Mouse (Mus musculus): ENCODE results near the gene Sdr16c6.

Sdr16c6 gene

GRCm38 (mm10) chr4:4077372-4077771 lies at the start of gene Sdr16c6:
TSS of gene Sdr16c6 (minus strand) at chr4:4077522.
- DNase-seq (ENCODE audit: low spot score in 2 of 2), result no peak

- no peak for DNase-seq (ENCODE audit: low spot score in 2 of 2)
These were observed 2.9 kb upstream of the Sdr16c6 start for GRCm38 (mm10) chr4:4080180-4080579.

GRCm38 (mm10) chr4:4079132-4079531 lies 1.8 kb upstream of the Sdr16c6 start:
- peak in 1 of 2 experiments; percentile 23 for DNase-seq (ENCODE audit: low spot score in 2 of 2)

- no peak for DNase-seq (ENCODE audit: low spot score in 2 of 2)
These were observed 1.3 kb downstream of the Sdr16c6 start for GRCm38 (mm10) chr4:4076001-4076400.
